Mouse (Mus musculus) cortical plate, adult 2 months (tissue): ENCODE data around the gene Strn.

Source experiments
- CTCF ChIP-seq: fragments of 200-500 bp; IDR thresholded peaks from 2 replicates; pipeline ENCODE4 v1.5.1; 2011; ENCODE audit warnings: mild to moderate bottlenecking, control low read depth, low read length; ENCODE audit not compliant: insufficient read depth; ENCODE audit errors: extremely low read depth
- POLR2A ChIP-seq: fragments of 200-500 bp; IDR thresholded peaks from 2 replicates; pipeline ENCODE4 v1.6.1; 2011; ENCODE audit warnings: mild to moderate bottlenecking, low read length, control low read depth; ENCODE audit not compliant: insufficient read depth; ENCODE audit errors: extremely low read depth

GRCm38 (mm10) chr17:78763272-78763671 is 26.3 kb upstream of the Strn start:
- TF ChIP-seq POLR2A (no peak), CTCF (no peak)
